Mouse (Mus musculus) activated CD4-positive, CD25-positive, alpha-beta regulatory T cell, adult 9 weeks (primary cell): ENCODE measurements around the gene Nrxn1. TPM values are rescaled to one million over a fixed set of nuclear protein-coding genes. Genes with fewer than 3 reads are reported as not detected.

Experiments used
- polyA plus RNA-seq: library from polyadenylated mRNA; unstranded; fragments of 100-300 nt; shearing (Covaris generic); gene quantifications from one replicate; pipeline ENCODE4 v1.2.1, GENCODE M21; 2017

Nrxn1 gene
- not detected for polyA plus RNA-seq

DNA sequence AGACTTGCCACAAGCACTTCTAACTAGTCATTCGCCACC is at the start of gene Nrxn1:
Gene Nrxn1 (minus strand): TSS at position 30 of the 39 bp plus-strand sequence.

